Mouse (Mus musculus) urinary bladder, postnatal 4 days (tissue): ENCODE data around the gene Thap11.
"Not testable (repeated sequence)": the region's sequence is repeated elsewhere in the genome, so short reads cannot be mapped to it uniquely, and the experiment has no call there.

ENCODE experiments used
- DNase-seq, 2 experiments: peaks; one replicate each; pipeline ENCODE4 v3.0.0; 2021 to 2022; ENCODE audit warnings: low spot score in 2 of 2

Thap11 gene

GRCm38 (mm10) chr8:105854715-105855216 is at the start of gene Thap11:
TSS of gene Thap11 (plus strand) at chr8:105855132.
- peak; percentile 86 to 94 for DNase-seq

GRCm38 (mm10) chr8:105805346-105805745 is 49.6 kb upstream of the Thap11 start:
- no peak for DNase-seq

- DNase-seq: no peak
These were observed 49.0 kb upstream of the Thap11 start for GRCm38 (mm10) chr8:105805964-105806363.

GRCm38 (mm10) chr8:105807766-105808165 is 47.2 kb upstream of the Thap11 start:
- no peak for DNase-seq

DNA sequence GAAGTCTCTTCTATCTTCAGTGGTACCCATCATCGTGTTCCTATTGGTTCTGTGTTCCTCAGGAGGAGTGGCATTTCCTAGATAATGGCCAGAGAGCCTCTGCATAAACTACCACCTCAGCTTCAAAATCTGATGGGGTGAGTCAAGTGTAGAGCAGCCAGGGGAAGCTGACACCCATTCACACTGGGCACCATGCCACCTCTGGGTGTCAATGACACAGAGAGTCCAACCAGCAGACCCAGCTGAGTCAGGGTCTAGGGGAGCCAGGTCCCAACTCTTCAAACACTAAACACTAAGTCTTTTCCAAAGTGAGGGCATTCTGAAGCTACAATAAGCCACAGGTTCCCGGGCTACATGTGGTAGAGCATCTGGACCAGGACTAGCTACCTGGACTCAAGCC is 46.5 kb upstream of the Thap11 start:
- no peak for DNase-seq

GRCm38 (mm10) chr8:105810245-105810786 is 44.6 kb upstream of the Thap11 start:
- DNase-seq: no peak

DNA sequence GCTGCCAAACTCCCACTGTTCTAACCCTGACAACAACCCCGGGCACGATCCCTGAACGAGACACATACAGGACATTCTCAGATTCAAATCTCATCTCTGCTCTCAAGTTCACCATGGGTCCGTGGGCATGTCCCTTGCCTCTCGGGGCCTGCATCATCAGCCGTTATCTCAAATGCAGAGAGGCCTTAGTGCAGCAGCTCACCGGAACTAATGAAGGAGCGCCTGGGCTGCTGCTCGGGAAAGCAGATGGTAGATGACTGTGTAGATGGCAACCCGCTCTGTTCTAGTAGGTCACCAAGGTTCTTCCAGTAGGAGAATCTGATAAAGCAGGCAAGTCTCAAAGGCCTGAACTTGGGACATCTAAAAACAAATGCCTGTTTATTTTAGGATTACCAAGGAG is 43.9 kb upstream of the Thap11 start:
- no peak for DNase-seq

DNA sequence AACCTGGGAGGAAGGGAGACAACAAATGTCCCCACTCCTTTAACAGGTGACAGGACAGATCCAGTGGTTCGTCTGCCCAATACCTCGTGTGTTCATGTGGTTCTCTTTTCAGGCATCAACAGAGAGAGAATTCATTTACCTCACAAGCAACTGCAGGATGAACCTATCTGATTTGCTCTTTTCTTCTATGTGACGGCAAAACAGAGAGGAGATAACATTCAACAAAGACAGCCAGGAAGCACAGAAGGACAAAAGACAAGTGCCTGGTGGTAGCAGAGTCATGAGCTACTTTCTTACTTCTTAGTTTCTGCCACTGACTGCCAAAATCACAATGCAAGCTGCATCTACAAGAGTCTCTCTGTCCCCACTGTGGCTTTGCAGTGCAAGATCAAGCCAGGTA is 43.4 kb upstream of the Thap11 start:
- no peak for DNase-seq

DNA sequence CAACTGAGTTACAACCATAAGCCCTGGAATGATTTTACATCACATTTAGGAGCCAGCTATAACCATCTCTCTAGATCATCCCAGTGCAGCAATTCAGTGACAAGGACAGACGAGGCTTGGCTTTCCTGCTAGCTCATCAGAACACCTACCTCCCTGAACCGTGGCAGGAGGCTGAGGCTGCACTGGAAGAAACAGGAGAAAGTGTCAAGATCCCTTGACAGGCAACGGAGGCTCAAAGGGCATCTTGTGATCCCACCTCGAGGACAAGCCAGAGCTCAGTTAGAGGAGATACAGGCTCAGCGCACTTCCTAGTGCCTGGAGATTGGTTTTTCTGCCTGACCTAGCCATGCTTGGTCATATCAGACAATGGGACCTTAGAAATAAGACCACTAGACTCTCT is 42.4 kb upstream of the Thap11 start:
- DNase-seq: no peak

- no peak for DNase-seq
These were observed 41.7 kb upstream of the Thap11 start for GRCm38 (mm10) chr8:105813241-105813640.

GRCm38 (mm10) chr8:105819659-105820058 is 35.3 kb upstream of the Thap11 start:
- no peak for DNase-seq

DNA sequence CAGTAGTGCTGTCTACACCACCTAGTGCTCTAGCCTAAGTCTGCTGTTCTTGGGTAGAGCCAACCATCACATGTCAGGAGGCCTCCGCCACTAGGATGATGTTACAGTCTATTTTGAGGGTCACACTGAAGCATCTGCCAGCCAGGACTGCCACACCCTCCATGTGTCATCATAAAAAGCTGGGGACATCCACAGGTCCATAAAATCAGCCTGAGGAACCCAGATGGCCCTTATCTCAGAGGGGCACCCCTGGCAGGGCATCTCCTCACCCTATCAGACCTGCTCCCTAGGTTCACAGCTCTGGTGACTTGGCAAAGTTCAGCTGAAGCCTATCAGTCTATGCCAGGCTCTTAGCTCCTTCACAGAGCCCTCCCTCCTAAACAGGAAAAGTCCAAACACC is 34.0 kb upstream of the Thap11 start:
- DNase-seq: no peak

GRCm38 (mm10) chr8:105825506-105825905 is 29.4 kb upstream of the Thap11 start:
- DNase-seq: no peak

DNA sequence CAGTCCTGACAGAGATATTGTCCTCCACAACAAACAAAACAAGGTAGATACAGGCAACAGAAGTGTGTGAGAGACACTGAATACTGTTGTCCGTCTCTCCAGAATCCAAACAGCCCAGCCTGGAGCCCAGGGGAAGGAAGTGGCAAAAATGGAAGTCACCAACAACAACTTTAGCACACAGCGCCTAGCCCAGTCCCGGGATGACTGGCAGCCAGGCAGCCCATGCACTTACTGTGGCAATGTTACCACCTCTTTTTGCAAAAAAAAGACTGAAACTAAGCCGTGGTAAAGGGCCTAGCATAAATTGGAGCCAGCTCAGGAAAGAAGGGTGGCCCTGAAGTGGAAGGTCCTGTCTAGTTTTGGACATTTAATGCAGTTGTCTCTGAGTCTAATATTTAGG is 28.6 kb upstream of the Thap11 start:
- DNase-seq: no peak

DNA sequence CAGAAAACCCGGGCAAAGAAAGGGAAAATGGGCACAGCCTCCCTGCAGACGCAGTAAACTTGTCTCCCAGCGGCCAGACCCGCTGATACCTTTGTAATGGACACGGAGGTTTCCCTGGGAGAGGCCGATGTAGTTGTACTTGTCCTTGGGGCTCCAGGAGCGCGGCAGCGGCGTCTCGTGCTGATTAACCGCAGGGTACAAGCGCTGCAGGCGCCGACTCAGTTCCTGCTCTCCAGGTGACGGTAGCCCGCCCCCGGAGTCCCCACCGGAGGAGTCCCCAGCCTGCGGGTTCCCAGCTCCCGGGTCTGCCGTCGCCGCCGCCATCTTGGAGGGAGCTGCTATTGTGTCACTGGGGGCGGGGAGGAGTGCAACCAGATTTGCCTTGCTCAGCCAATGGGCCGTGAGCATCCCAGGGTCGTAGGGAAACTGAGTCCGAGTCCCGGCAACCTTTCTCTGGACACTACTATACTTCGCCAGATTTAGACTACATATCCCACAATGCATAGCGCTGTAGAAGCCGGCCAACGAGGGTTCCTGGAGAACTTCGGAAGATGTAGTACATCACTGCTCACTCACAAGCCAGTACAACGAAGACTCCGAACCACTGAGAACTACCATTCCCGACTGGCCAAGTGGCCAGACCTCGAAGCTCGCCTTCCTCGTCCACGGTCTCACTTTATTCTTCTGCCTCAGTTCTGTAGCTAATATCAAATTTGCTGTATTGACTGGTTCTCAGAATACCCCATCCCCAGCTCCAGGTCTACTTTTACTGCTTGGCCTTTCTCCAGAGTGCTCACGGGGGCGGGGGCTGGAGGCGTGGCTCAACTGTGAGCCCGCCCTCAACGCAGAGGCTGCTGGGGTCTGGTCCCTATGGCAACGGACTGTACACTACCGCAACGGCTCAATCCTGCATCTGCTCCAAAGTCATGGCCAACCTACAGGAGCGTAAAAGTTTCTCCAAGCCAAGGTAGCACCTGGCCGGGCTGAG is 27.8 kb upstream of the Thap11 start, which contains the start of the genes Ranbp10 and Tsnaxip1:
Gene Ranbp10, minus strand, starts transcription at position 490 of the 988 bp plus-strand sequence.
Gene Tsnaxip1, plus strand, starts transcription at position 871 of the 988 bp plus-strand sequence.
- DNase-seq: peak; percentile 94 to 95

DNA sequence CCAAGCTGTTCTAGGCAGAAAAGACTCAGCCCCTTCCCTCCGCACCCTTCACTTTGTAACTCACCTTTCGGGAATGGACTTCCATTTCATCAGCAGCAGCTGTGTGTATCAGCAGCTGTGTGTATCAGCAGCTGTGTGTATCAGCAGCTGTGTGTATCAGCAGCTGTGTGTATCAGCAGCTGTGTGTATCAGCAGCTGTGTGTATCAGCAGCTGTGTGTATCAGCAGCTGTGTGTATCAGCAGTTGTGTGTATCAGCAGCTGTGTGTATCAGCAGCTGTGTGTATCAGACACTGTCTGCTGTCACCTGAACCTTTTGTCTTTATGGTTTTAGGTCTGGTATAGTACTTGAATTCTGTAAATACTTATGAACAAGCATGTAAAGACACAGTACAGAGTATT is 21.2 kb upstream of the Thap11 start:
- not testable (repeated sequence) for DNase-seq

DNA sequence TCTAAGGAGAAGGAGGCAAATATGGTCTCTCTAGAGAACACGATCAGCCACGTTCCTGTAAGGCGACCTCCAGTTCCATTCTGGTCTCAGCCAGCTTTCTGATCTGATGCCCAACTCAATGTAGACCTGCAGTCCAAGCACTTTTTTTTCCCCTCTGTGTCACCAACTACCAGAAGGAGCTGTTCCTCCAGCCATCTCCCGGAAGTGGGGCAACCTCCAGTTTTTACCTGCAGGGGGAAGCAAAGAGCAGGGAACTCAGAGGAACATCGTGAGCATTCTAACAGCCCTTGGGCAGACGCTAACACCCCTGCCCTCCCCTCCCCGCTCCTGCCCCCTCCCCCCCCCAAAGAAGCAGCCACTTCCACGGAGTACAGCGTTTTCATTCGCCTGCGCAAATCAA is 19.6 kb upstream of the Thap11 start:
- DNase-seq: peak; percentile 52 to 78

DNA sequence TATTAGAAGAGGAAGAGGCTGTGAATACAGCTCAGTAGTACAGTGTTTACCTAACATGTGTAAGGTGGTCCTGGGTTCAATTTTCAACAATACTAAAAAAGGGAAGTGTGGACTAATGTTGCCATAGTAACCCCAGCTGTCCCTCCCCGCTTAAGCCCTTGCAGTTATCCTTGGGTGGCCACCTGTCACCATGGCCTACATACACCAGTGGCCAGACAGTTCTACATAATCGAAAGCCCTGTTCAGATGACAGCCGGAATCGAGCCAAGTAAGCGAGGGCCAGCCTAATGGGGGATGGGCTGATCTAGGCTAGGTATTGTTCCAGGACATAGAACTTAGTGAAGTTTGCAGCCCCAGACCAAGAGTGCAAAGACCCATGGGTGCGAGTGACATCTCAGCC is 17.9 kb upstream of the Thap11 start:
- no peak for DNase-seq

DNA sequence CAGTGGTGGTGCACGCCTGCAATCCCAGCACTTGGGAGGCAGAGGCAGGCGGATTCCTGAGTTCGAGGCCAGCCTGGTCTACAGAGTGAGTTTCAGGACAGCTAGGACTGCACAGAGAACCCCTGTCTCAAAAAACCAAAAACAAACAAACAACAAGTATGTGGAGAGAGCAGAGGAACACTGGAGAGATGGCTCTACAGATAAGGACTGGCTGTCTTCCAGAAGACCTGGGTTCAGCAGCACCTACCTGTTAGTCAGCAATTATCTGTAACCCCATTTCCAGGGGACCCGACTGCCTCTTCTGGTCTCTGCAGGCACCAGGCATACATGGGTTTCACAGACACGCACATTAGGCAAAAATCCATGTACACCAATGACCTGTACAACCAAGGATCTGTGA is 15.7 kb upstream of the Thap11 start:
- no peak for DNase-seq

- no peak for DNase-seq
These were observed 8.3 kb upstream of the Thap11 start for GRCm38 (mm10) chr8:105846678-105847077.

GRCm38 (mm10) chr8:105850014-105850413 is 4.9 kb upstream of the Thap11 start:
- no peak for DNase-seq

DNA sequence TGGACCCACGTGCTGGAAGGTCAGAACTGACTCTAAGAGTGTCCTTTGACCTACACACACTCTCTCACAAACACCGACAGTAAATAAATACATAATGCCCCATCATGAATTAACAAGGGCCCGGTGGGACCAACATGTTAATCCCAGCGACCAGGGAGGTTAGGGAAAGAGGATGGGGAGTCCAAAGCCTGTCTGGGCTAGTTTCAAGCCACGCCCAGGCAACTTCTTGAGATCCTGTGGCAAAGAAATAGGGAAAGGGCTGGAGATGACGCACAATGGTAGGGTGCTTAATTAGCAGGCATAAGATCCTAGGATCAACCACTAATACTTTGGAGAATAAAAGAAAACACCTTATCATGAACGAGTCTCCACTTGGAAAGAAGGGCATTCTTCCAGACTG is 4.3 kb upstream of the Thap11 start:
- DNase-seq: no peak

- peak; percentile 81 to 90 for DNase-seq
These were observed 3.2 kb upstream of the Thap11 start for GRCm38 (mm10) chr8:105851651-105852143.
